Mouse (Mus musculus) G1E (cell line): ENCODE measurements at regions not wholly inside any gene's neighbourhood (a gene's known extent, or its start where the extent isn't known, plus 50 kb on each side); places are given as distances from the start of the nearest gene placed in this dataset.

Source experiments
- ATAC-seq: 2 replicates; pipeline ENCODE4 v1.8.0; 2016; ENCODE audit warnings: mild to moderate bottlenecking; ENCODE audit not compliant: insufficient number of reproducible peaks, poor library complexity, low FRiP score, severe bottlenecking; ENCODE audit errors: extremely low read depth
- DNase-seq: peaks from one replicate; pipeline ENCODE4 v3.0.0; 2012; ENCODE audit warnings: low spot score
- H3K27me3 ChIP-seq: 2 replicates; pipeline ENCODE4 v1.6.1; 2012; ENCODE audit warnings: mild to moderate bottlenecking, low read length, inconsistent platforms; ENCODE audit not compliant: insufficient read depth
- H3K36me3 ChIP-seq: replicated peaks from 2 replicates; pipeline ENCODE3; 2012; ENCODE audit warnings: mild to moderate bottlenecking, inconsistent platforms
- H3K4me1 ChIP-seq: 2 replicates; pipeline ENCODE4 v1.6.1; 2012; ENCODE audit warnings: low read depth, low read length, inconsistent platforms, mixed read lengths; ENCODE audit not compliant: insufficient read depth
- H3K4me3 ChIP-seq: 2 replicates; pipeline ENCODE4 v1.5.1; 2012; ENCODE audit warnings: low read depth, mild to moderate bottlenecking, inconsistent platforms, low read length, moderate library complexity, mixed read lengths
- H3K9me3 ChIP-seq: replicated peaks from 2 replicates; pipeline ENCODE4 v1.6.1; 2012; ENCODE audit warnings: inconsistent platforms
- CTCF ChIP-seq: IDR thresholded peaks from 2 replicates; pipeline ENCODE4 v1.5.1; 2012; ENCODE audit warnings: low read depth, low read length, inconsistent platforms, mixed read lengths
- GATA1 ChIP-seq: IDR thresholded peaks from 2 replicates; pipeline ENCODE4 v1.6.1; 2012; ENCODE audit warnings: borderline replicate concordance, low read length, inconsistent platforms, mixed read lengths
- GATA2 ChIP-seq: IDR thresholded peaks from 2 replicates; pipeline ENCODE4 v1.6.1; 2012; ENCODE audit warnings: low read depth, low read length, inconsistent platforms, borderline replicate concordance
- POLR2AphosphoS5 ChIP-seq: IDR thresholded peaks from 2 replicates; pipeline ENCODE4 v1.6.1; 2012; ENCODE audit warnings: low read depth, low read length, inconsistent platforms; ENCODE audit not compliant: insufficient replicate concordance
- TAL1 ChIP-seq: conservative IDR thresholded peaks from 2 replicates; pipeline ENCODE4 v1.6.1; 2012; ENCODE audit warnings: low read depth, low read length, inconsistent platforms, mixed read lengths

GRCm38 (mm10) chr16:75487915-75488314 lies 97.9 kb downstream of the Lipi start:
- TF ChIP-seq CTCF: no peak
- no peak for TF ChIP-seq POLR2AphosphoS5
- TF ChIP-seq GATA2: no peak
- no peak for TF ChIP-seq GATA1
- no peak for TF ChIP-seq TAL1
- no peaks in the 10 kb centered on the region for H3K4me1 ChIP-seq
- H3K4me3 ChIP-seq: no peak overlapping the region
- no peak for DNase-seq
- H3K27me3 ChIP-seq: no peaks in the 10 kb centered on the region
- ATAC-seq: no peak
- H3K36me3 ChIP-seq: no peaks in the 10 kb centered on the region
- H3K9me3 ChIP-seq: no peaks in the 10 kb centered on the region

GRCm38 (mm10) chr16:75483878-75484277 lies 102.0 kb downstream of the Lipi start:
- DNase-seq (no peak), ATAC-seq (no peak)
- H3K9me3 ChIP-seq: no peaks in the 10 kb centered on the region
- no peaks in the 10 kb centered on the region for H3K4me1 ChIP-seq
- TF ChIP-seq GATA1 (no peak), POLR2AphosphoS5 (no peak), TAL1 (no peak), CTCF (no peak), GATA2 (no peak)
- no peaks in the 10 kb centered on the region for H3K36me3 ChIP-seq
- H3K4me3 ChIP-seq: no peak overlapping the region
- no peaks in the 10 kb centered on the region for H3K27me3 ChIP-seq

GRCm38 (mm10) chr16:75465420-75465975 lies 120.4 kb downstream of the Lipi start:
- no peaks in the 10 kb centered on the region for H3K36me3 ChIP-seq
- no peak overlapping the region for H3K4me3 ChIP-seq
- H3K4me1 ChIP-seq: no peaks in the 10 kb centered on the region
- no peaks in the 10 kb centered on the region for H3K27me3 ChIP-seq
- no peak for TF ChIP-seq TAL1
- no peak for TF ChIP-seq GATA2
- TF ChIP-seq CTCF: no peak
- TF ChIP-seq POLR2AphosphoS5: no peak
- TF ChIP-seq GATA1: no peak
- ATAC-seq (no peak), DNase-seq (no peak)
- no peaks in the 10 kb centered on the region for H3K9me3 ChIP-seq

GRCm38 (mm10) chr16:75462136-75462535 lies 123.7 kb downstream of the Lipi start:
- H3K4me1 ChIP-seq: no peaks in the 10 kb centered on the region
- no peaks in the 10 kb centered on the region for H3K36me3 ChIP-seq
- no peaks in the 10 kb centered on the region for H3K27me3 ChIP-seq
- no peak overlapping the region for H3K4me3 ChIP-seq
- DNase-seq: no peak
- no peak for ATAC-seq
- no peaks in the 10 kb centered on the region for H3K9me3 ChIP-seq
- TF ChIP-seq TAL1 (no peak), CTCF (no peak), GATA1 (no peak), POLR2AphosphoS5 (no peak), GATA2 (no peak)

- no peaks in the 10 kb centered on the region for H3K27me3 ChIP-seq
- DNase-seq (no peak), ATAC-seq (no peak)
- H3K4me1 ChIP-seq: no peaks in the 10 kb centered on the region
- no peaks in the 10 kb centered on the region for H3K9me3 ChIP-seq
- no peaks in the 10 kb centered on the region for H3K36me3 ChIP-seq
- TF ChIP-seq POLR2AphosphoS5: no peak
- TF ChIP-seq GATA1: no peak
- TF ChIP-seq CTCF: no peak
- TF ChIP-seq TAL1: no peak
- no peak for TF ChIP-seq GATA2
- H3K4me3 ChIP-seq: no peak overlapping the region
Observed at GRCm38 (mm10) chr16:75446901-75447514, 138.9 kb downstream of the Lipi start.

GRCm38 (mm10) chr16:75439296-75439695 lies 146.6 kb downstream of the Lipi start:
- H3K36me3 ChIP-seq: no peaks in the 10 kb centered on the region
- no peaks in the 10 kb centered on the region for H3K4me1 ChIP-seq
- TF ChIP-seq GATA1 (no peak), GATA2 (no peak)
- H3K9me3 ChIP-seq: no peaks in the 10 kb centered on the region
- DNase-seq (no peak), ATAC-seq (no peak)
- H3K27me3 ChIP-seq: no peaks in the 10 kb centered on the region
- H3K4me3 ChIP-seq: no peak overlapping the region

- no peak overlapping the region for H3K4me3 ChIP-seq
- no peak for ATAC-seq
- no peak for TF ChIP-seq GATA2
- TF ChIP-seq POLR2AphosphoS5: no peak
- TF ChIP-seq TAL1: no peak
- no peak for TF ChIP-seq CTCF
- no peak for TF ChIP-seq GATA1
Observed at GRCm38 (mm10) chr16:75433227-75433626, 152.6 kb downstream of the Lipi start.

More at GRCm38 (mm10) chr16:75433227-75433626, 152.6 kb downstream of the Lipi start:
- Histone ChIP-seq H3K4me1 (no peaks in the 10 kb centered on the region), H3K36me3 (no peaks in the 10 kb centered on the region), H3K27me3 (no peaks in the 10 kb centered on the region), H3K9me3 (no peaks in the 10 kb centered on the region)
- no peak for DNase-seq
